Mouse (Mus musculus): ENCODE measurements around the gene Farp1. TPM values are rescaled to one million over a fixed set of nuclear protein-coding genes. Genes with fewer than 3 reads are reported as not detected.
A peak's percentile ranks its signal among the peaks of the same experiment; 100 is the strongest.
"Not testable (repeated sequence)": the region's sequence is repeated elsewhere in the genome, so short reads cannot be mapped to it uniquely, and the experiment has no call there.

Farp1 gene
- polyA plus RNA-seq, 1 experiment from 2014 or later: 41.2 TPM

DNA sequence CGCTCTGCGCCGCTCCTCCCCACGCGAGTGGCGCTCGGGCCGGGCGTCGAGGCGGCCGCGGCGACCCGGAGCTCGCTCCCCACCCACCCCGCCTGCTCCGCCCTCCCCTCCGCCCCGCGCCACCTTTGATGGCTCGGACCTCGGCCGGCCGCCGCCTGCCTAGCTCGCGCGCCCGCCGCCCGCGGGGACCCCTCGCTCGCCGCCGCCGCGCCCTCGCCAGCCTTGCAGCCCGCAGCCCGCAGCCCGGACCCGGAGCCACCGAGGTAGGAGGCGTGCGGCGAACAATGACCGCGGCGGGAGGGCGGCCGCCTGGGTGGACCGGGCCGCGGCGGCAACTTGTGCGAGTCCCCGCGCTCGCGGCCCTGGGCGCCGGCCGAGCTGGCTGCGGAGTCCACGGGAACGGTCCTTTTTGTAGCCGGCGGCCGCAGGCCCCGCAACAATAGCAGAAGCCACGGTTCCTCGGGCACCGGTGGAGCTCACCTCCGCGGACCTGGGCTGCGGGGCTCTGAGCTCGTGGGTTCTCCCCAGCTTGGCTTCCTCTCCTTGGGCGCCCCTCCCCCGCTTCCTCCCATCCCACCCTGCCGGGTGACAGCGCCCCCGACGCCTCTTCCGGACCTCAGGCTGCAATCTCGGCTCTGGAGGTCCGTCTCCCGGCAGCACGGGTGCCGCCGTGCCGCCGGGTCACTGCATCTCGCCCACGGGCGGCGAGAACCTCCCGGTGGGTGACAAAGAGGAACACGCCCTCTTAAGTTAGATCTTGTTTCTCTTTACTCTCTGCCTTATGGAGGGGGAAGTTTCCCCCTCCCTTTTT lies 868 bp downstream of the Farp1 start:
- under 1% methylated on average over 70 of the region's 100 CpGs for WGBS
- ATAC-seq (replicated peaks): peak; percentile 75
- H3K4me2 ChIP-seq: peak overlapping the region; percentile 80

DNA sequence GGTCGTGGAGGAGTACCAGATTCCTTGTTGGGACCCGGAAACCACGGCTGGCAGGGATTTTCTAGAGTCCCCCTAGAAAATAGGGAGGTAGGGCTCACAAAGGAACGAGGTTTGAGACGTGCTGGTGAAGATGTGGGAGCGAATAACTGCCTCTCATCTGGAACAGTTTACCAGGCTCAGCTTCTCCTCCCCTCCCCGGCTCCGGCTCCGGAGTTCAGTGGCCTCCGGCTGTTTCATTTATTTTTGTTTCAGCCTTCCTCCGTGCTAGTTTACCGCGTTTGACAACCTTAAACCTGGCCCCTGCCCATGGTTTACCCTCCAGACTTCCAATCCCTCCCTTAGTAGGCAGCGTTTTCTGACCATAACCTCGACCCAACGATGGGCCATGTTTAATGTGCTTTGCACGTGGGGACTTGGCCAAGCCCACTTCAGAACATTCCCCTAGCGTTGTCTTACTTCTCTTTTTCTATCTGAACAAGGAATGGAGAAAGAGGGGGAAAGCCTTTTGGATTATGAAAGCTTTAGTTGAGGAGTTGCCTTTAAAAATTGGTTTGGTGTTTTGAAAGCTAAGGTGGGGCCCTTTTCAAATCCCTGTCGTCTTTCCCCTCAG lies 1.7 kb downstream of the Farp1 start:
- H3K4me1 ChIP-seq: peaks cover 40% of the 10 kb centered on the region
- under 1% methylated on average over 19 of the region's 19 CpGs for WGBS

More for the DNA sequence above, 868 bp downstream of the Farp1 start:
- H3K27me3 ChIP-seq (replicated peaks): 0 out of 2 replicates have a peak, but pooled peaks cover 10% of the 10 kb centered on the region
- peak overlapping the region; percentile 97 for H3K9ac ChIP-seq
- peak overlapping the region; percentile 90 for H3K27ac ChIP-seq
- no peaks in the 10 kb centered on the region for H3K9me3 ChIP-seq
- no peaks in the 10 kb centered on the region for H3K36me3 ChIP-seq (replicated peaks)
- H3K4me3 ChIP-seq: peak overlapping the region; percentile 85
- H3K4me1 ChIP-seq: peaks cover 40% of the 10 kb centered on the region

DNA sequence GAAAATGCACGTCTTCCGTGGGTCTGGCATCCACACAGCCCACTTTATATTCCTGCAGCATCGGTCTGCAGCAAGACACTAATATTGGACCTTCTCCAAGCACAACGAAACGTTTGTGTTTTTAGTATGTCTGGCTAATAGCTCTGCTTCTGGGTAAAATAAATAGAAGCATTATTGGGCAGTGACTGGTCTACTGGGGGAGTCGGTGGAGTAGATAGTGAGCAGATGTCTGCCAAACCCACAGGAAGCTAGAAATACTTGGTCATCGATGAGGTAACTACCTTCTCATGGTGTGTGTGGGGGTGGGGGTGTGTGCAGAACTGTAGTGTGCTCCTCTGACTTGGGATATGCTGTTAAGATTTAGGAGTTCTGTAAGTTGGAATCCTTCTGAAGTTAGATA lies 2.3 kb downstream of the Farp1 start:
- H3K36me3 ChIP-seq (replicated peaks): no peaks in the 10 kb centered on the region
- H3K4me3 ChIP-seq: peak overlapping the region; percentile 85
- WGBS: 39% methylated on average over 7 of the region's 7 CpGs
- H3K4me2 ChIP-seq: peak overlapping the region; percentile 80
- H3K27me3 ChIP-seq (replicated peaks): 0 out of 2 replicates have a peak, but pooled peaks cover 10% of the 10 kb centered on the region
- peaks cover 40% of the 10 kb centered on the region for H3K4me1 ChIP-seq
- H3K27ac ChIP-seq: peak overlapping the region; percentile 90; the same call in 1 of the 2 replicates
- no peak for ATAC-seq (replicated peaks)
- no peaks in the 10 kb centered on the region for H3K9me3 ChIP-seq
- peak overlapping the region; percentile 21; the same call in 1 of the 2 replicates for H3K9ac ChIP-seq

More for the DNA sequence above, 1.7 kb downstream of the Farp1 start:
- Histone ChIP-seq H3K27me3 (replicated peaks) (0 out of 2 replicates have a peak, but pooled peaks cover 10% of the 10 kb centered on the region), H3K4me2 (peak overlapping the region; percentile 80), H3K27ac (peak overlapping the region; percentile 90), H3K36me3 (replicated peaks) (no peaks in the 10 kb centered on the region), H3K9me3 (no peaks in the 10 kb centered on the region), H3K9ac (peak overlapping the region; percentile 97), H3K4me3 (peak overlapping the region; percentile 85)
- ATAC-seq (replicated peaks): no peak

DNA sequence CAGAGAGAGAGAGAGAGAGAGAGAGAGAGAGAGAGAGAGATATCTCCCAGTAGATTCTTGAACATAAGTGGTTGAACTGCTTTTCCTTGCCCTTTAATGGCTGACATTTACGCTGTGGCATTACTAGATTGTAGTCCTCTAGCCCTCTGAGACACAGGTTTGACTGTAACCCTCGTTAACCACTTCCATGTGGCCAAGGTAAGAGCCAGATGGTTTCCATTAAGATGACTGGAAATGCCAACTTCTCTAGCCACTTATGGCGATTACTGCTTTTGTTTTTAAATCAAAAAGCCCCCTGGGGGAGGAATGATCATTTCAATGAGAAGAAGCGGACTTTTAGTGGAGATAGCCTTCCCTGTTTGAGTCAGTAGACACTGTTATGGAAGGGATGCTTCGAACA lies 3.7 kb downstream of the Farp1 start:
- H3K4me1 ChIP-seq: peaks cover 40% of the 10 kb centered on the region
- no peak overlapping the region for H3K27ac ChIP-seq
- H3K36me3 ChIP-seq (replicated peaks): no peaks in the 10 kb centered on the region
- H3K9me3 ChIP-seq: no peaks in the 10 kb centered on the region
- 64% methylated on average over 5 of the region's 5 CpGs for WGBS
- peak overlapping the region; percentile 6 for H3K4me2 ChIP-seq
- H3K4me3 ChIP-seq: no peak overlapping the region
- no peak for ATAC-seq (replicated peaks)
- no peaks in the 10 kb centered on the region for H3K27me3 ChIP-seq (replicated peaks)
- H3K9ac ChIP-seq: no peak overlapping the region

DNA sequence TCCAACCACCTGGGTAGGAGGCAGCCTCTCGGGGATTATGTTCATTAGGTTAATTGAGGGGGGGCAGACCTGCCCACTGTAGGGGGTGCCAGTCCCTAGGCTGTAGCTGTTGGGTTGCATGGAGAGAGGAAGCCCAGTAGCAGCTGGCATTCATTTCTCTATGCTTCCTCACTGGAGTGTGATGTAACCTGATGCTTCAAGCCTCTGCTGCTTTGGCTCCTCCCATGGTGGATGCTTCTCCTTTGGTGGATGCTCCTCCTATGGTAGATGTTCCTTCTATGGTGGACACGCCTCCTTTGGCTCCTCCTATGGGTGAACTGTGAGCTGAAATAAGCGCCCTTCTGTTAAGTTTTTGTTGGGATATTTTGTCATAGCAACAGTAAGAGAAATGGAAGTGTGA lies 9.1 kb downstream of the Farp1 start:
- 84% methylated on average over 3 of the region's 3 CpGs for WGBS

DNA sequence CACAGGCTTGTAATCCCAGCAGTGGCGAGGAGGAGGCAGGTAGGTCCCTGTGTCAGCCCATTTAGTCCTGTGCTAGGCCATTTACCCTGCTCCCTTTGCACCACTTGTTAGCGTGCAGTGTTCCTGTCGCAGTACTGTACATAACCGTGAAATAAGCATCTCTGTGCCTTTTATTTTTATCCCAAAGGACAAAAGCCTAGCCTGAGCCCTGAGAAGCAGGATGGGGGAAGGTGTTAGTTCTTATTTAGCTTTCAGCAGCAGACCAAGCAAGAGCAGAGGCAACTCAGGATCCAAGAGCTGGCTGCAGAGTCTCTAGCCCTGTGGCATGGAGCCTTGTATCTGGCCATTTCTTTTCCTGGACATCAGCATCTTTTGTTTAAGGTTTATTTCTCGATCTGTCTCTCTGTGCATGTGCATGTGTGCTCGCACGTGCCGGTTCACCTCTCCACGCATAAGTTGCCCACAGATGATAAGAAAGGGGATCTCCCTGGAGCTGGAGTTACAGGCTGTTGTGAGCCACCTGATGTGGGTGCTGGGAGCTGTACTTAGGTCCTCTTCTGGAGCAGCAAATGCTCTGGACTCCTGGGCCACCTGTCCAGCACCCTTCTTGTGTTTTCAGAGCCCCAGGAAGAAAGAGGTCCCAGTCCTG lies 11.4 kb downstream of the Farp1 start:
- Histone ChIP-seq H3K9ac (no peak overlapping the region), H3K9me3 (no peaks in the 10 kb centered on the region), H3K36me3 (replicated peaks) (no peaks in the 10 kb centered on the region), H3K4me3 (no peak overlapping the region), H3K4me2 (no peak overlapping the region), H3K27me3 (replicated peaks) (no peaks in the 10 kb centered on the region), H3K4me1 (0 out of 2 replicates have a peak, but pooled peaks cover 9% of the 10 kb centered on the region), H3K27ac (no peak overlapping the region)
- 82% methylated on average over 9 of the region's 9 CpGs for WGBS
- no peak for ATAC-seq (replicated peaks)

More for the DNA sequence above, 9.1 kb downstream of the Farp1 start:
- Histone ChIP-seq H3K4me2 (no peak overlapping the region), H3K9me3 (no peaks in the 10 kb centered on the region), H3K27ac (no peak overlapping the region), H3K4me3 (no peak overlapping the region), H3K9ac (no peak overlapping the region), H3K4me1 (peaks cover 15% of the 10 kb centered on the region), H3K27me3 (replicated peaks) (no peaks in the 10 kb centered on the region), H3K36me3 (replicated peaks) (no peaks in the 10 kb centered on the region)
- no peak for ATAC-seq (replicated peaks)

DNA sequence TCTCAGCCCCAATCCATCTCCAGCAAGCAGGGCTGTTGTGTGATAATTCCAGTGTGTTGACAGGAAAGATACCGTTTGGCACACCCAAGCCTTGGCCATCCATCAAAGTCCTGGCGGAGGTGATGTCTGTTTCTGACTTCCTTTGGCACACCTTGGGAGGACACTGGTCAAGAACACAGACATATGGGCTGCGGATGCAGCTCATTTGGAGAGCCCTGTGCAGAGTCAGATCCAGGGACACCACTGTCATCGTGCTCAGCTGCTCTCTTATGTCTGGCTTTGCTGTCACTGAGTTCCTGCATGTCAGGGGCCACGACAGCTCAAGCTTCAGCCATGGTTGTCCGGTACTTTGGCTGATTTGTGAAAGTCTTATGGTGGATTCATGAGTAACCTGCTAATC lies 12.8 kb downstream of the Farp1 start:
- ATAC-seq (replicated peaks): no peak
- no peaks in the 10 kb centered on the region for H3K27me3 ChIP-seq (replicated peaks)
- H3K4me2 ChIP-seq: no peak overlapping the region
- H3K9me3 ChIP-seq: no peaks in the 10 kb centered on the region
- H3K36me3 ChIP-seq (replicated peaks): no peaks in the 10 kb centered on the region
- no peak overlapping the region for H3K4me3 ChIP-seq
- no peak overlapping the region for H3K27ac ChIP-seq
- no peak overlapping the region for H3K9ac ChIP-seq
- H3K4me1 ChIP-seq: peaks cover 14% of the 10 kb centered on the region; the same call in 1 of the 2 replicates
- WGBS: 87% methylated on average over 6 of the region's 6 CpGs

DNA sequence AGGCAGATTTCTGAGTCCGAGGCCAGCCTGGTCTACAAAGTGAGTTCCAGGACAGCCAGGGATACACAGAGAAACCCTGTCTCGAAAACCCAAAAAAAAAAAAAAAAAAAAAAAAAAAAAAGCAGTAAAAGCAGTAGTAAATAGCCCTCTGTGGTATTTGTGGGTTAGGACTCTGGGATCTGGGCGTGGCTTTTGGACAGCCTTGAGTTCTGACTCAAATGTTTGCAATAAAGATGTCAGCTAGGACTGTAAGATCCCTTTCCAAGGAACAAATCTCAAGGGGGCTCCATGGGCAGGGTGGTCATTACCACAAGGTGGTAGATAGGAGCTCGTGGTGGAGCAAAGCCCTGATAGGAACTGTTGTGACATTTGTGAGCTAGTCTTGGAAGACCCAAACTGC lies 16.0 kb downstream of the Farp1 start:
- not testable (repeated sequence) for H3K9ac ChIP-seq; H3K4me3 ChIP-seq; H3K27ac ChIP-seq; H3K36me3 ChIP-seq (replicated peaks); ATAC-seq (replicated peaks); H3K27me3 ChIP-seq (replicated peaks); H3K4me2 ChIP-seq; H3K9me3 ChIP-seq
- H3K4me1 ChIP-seq: peaks cover 24% of the 10 kb centered on the region
- 91% methylated on average over 3 of the region's 4 CpGs for WGBS

DNA sequence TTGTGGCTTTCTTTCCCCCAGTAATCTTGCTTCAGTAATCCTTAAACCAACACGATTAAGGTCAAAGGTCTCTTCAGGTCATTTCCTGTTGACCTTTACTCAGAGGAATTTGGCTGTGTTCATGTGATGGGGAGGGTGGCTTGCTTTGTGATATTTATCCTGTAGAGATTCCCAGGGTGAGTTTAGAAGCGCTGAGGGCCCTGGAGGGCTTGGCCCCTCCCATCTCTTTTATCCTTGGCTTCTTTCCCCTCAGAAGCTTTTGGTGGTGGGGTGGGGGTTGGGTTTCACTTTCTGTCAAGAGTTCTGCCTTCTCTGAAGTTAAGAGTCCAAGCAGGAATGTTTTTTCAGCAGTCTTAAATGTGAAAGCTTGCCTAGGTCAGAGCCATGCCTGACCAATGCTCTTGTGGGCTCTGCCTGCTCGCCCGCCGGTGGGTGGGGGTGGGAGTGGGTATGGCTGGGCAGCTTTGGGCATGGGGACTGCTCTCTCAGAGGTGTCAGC lies 18.1 kb downstream of the Farp1 start:
- H3K9me3 ChIP-seq: no peaks in the 10 kb centered on the region
- peaks cover 18% of the 10 kb centered on the region for H3K4me1 ChIP-seq
- no peaks in the 10 kb centered on the region for H3K36me3 ChIP-seq (replicated peaks)
- no peak overlapping the region for H3K4me3 ChIP-seq
- peak; percentile 55; the same call in 1 of the 2 replicates for ATAC-seq (replicated peaks)
- H3K9ac ChIP-seq: no peak overlapping the region
- WGBS: 1% methylated on average over 5 of the region's 5 CpGs
- H3K27ac ChIP-seq: no peak overlapping the region
- no peaks in the 10 kb centered on the region for H3K27me3 ChIP-seq (replicated peaks)
- no peak overlapping the region for H3K4me2 ChIP-seq

DNA sequence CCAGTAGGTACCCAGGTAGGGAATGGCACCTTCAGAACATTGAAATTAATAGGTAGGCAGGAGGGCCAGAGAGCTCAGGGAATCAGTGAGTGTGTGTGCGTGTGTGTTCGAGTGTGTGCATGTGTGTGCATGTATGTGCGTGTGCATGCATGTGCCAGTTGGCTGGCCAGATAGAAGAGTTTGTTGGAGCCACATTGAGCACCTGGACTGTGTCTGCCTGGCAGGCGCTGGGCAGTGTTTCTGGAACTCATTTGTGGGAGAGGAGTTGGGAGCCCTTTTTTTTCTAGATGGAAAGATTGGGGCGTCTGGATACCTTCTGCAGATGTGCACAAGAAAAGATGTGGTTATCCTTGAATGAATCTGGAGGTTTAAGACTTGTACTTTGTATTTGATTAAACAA lies 19.1 kb downstream of the Farp1 start:
- Histone ChIP-seq H3K4me3 (no peak overlapping the region), H3K4me2 (no peak overlapping the region), H3K4me1 (peaks cover 22% of the 10 kb centered on the region), H3K9me3 (no peaks in the 10 kb centered on the region), H3K36me3 (replicated peaks) (no peaks in the 10 kb centered on the region), H3K27ac (no peak overlapping the region), H3K9ac (no peak overlapping the region), H3K27me3 (replicated peaks) (no peaks in the 10 kb centered on the region)
- ATAC-seq (replicated peaks): no peak
- 63% methylated on average over 5 of the region's 5 CpGs for WGBS

DNA sequence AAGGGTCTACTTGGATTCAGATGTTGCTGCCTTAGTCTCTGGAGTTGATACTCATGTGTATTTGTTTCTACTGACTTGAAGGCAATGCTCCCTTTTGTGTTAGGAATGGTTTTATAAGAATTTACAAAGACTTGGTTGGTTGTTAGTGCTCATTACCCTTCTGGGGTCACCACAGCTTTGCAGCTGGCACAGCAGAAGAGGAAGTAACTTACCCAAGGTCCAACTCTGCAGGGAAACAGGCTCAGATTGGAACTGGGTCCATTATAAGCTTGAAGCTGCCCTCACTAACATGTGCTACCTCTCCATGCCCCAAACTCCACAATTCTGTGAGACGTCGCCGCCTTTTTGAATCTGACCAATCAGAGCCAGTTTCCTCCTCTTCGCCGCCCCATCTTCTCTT lies 22.8 kb downstream of the Farp1 start:
- Histone ChIP-seq H3K4me2 (no peak overlapping the region), H3K36me3 (replicated peaks) (no peaks in the 10 kb centered on the region), H3K4me1 (peaks cover 47% of the 10 kb centered on the region), H3K27ac (no peak overlapping the region), H3K9me3 (no peaks in the 10 kb centered on the region), H3K27me3 (replicated peaks) (no peaks in the 10 kb centered on the region), H3K9ac (no peak overlapping the region), H3K4me3 (no peak overlapping the region)
- WGBS: 99% methylated on average over 5 of the region's 5 CpGs
- ATAC-seq (replicated peaks): no peak

DNA sequence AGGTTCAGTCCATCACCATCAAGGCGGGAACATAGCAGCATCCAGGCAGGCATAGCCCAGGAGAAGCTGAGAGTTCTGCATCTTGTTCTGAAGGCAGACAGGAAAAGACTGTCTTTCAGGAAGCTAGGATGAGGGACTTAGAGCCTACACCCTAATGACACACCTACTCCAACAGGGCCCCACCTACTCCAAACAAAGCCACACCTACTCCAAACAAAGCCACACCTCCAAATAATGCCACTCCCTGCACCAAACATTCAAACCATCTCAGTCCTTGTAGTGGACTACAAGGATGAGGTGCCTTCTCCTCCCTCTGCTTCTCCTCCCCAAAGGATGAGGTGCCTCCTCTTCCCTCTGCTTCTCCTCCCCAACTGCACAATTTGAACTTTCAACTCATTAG lies 23.5 kb downstream of the Farp1 start:
- ATAC-seq (replicated peaks): no peak
- peaks cover 48% of the 10 kb centered on the region for H3K4me1 ChIP-seq
- no peak overlapping the region for H3K4me3 ChIP-seq
- H3K27ac ChIP-seq: no peak overlapping the region
- no peaks in the 10 kb centered on the region for H3K9me3 ChIP-seq
- no peak overlapping the region for H3K9ac ChIP-seq
- WGBS: 100% methylated on average over 1 of the region's 1 CpGs
- H3K36me3 ChIP-seq (replicated peaks): no peaks in the 10 kb centered on the region
- no peak overlapping the region for H3K4me2 ChIP-seq
- H3K27me3 ChIP-seq (replicated peaks): no peaks in the 10 kb centered on the region

All from midbrain, embryonic 15.5 days (tissue).